In genomic region chrX:52369938-52370758, GRCm38 (mm10) we compare ENCODE assay signal across 8 mouse cellular contexts.
DNase-seq lines count a peak whose midpoint lies in the region; ATAC-seq and TF ChIP-seq lines count a peak whose summit lies in the region.

No protein-coding gene starts in this region.

- peak overlapping the region; percentile 36 for H3K4me2 ChIP-seq in forebrain, embryonic 16.5 days (ENCODE audit: low read length)
- no peak overlapping the region for H3K4me2 ChIP-seq in neural tube, embryonic 11.5 days (ENCODE audit: low read depth)

- TF ChIP-seq CTCF in left cerebral cortex, adult 2 months (IDR thresholded peaks at IDR 0.05): peak; percentile 64

- intact Hi-C loops in left cerebral cortex, adult 2 months (cut with DNase I): loop anchor here (1.0 to 10.0 kb wide), 8 partner anchors 208 to 973 kb away; no protein-coding TSS in a partner anchor

- peaks cover 5% of the 10 kb centered on the region; the same call in 1 of the 2 replicates for H3K4me1 ChIP-seq in forebrain, embryonic 16.5 days (replicated peaks; ENCODE audit: control insufficient read depth, insufficient read depth, low read length)
- no peaks in the 10 kb centered on the region for H3K4me1 ChIP-seq in neural tube, embryonic 11.5 days (ENCODE audit: control insufficient read depth, insufficient read depth, low read length)

- no peaks in the 10 kb centered on the region for H3K27me3 ChIP-seq in forebrain, embryonic 16.5 days (replicated peaks; ENCODE audit: control insufficient read depth, insufficient read depth, low read length)
- no peaks in the 10 kb centered on the region for H3K27me3 ChIP-seq in neural tube, embryonic 11.5 days (ENCODE audit: control insufficient read depth, insufficient read depth, low read length)

- H3K36me3 ChIP-seq in forebrain, embryonic 16.5 days (ENCODE audit: control insufficient read depth, insufficient read depth): no peaks in the 10 kb centered on the region
- no peaks in the 10 kb centered on the region for H3K36me3 ChIP-seq in neural tube, embryonic 11.5 days (ENCODE audit: control insufficient read depth, insufficient read depth, low read length)

- H3K9me3 ChIP-seq in forebrain, embryonic 16.5 days (ENCODE audit: control insufficient read depth, low read length): no peaks in the 10 kb centered on the region
- H3K9me3 ChIP-seq in neural tube, embryonic 11.5 days (ENCODE audit: control insufficient read depth, low read length): no peaks in the 10 kb centered on the region

- ATAC-seq in forebrain, embryonic 16.5 days: peak; percentile 75
- ATAC-seq in neural tube, embryonic 11.5 days (ENCODE audit: insufficient read depth, low FRiP score, low TSS enrichment): peak; percentile 64

- 13% methylated on average over 8 of the region's 8 CpGs for WGBS in forebrain, embryonic 16.5 days
- 30% methylated on average over 8 of the region's 8 CpGs for WGBS in neural tube, embryonic 11.5 days

- H3K4me3 ChIP-seq in left cerebral cortex, adult 2 months: peak overlapping the region; percentile 11; the same call in 1 of the 2 replicates
- peak overlapping the region; percentile 21 for H3K4me3 ChIP-seq in forebrain, embryonic 16.5 days (replicated peaks; ENCODE audit: low read length)
- no peak overlapping the region for H3K4me3 ChIP-seq in neural tube, embryonic 11.5 days (ENCODE audit: low read depth, low read length)

- no peak overlapping the region for H3K9ac ChIP-seq in forebrain, embryonic 16.5 days (replicated peaks; ENCODE audit: low read depth, low read length)
- H3K9ac ChIP-seq in neural tube, embryonic 11.5 days (ENCODE audit: low read length): no peak overlapping the region

- DNase-seq in left cerebral cortex, adult 2 months (ENCODE audit: extremely low spot score in 1 of 2, low spot score in 2 of 2): no peak
- DNase-seq in left cerebral cortex, adult 11 months (ENCODE audit: low spot score): no peak
- peak; percentile 49 for DNase-seq in adipocyte (ENCODE audit: low spot score)
- peak; percentile 47 for DNase-seq in neural tube, embryonic 11.5 days (ENCODE audit: low spot score)
- DNase-seq in gastrocnemius, postnatal 25 days: no peak
- no peak for DNase-seq in spleen, postnatal 36 days (ENCODE audit: low spot score in 2 of 2)
- no peak for DNase-seq in adrenal gland, adult 18-20 months (ENCODE audit: low spot score in 2 of 2)

- no peak overlapping the region for H3K27ac ChIP-seq in left cerebral cortex, adult 2 months
- peak overlapping the region; percentile 29; the same call in 1 of the 2 replicates for H3K27ac ChIP-seq in forebrain, embryonic 16.5 days (ENCODE audit: low read length)
- no peak overlapping the region for H3K27ac ChIP-seq in neural tube, embryonic 11.5 days (ENCODE audit: low read depth, low read length)

Comparison
In these comparisons a context has a peak if more than half of its experiments do, and no peak if none do; other contexts are left out.
1. DNase-seq: peak in adipocyte (single experiment) and neural tube, embryonic 11.5 days (single experiment); none in left cerebral cortex, adult 2 months (0 of 2), left cerebral cortex, adult 11 months (single experiment), gastrocnemius, postnatal 25 days (single experiment), spleen, postnatal 36 days (0 of 2) and adrenal gland, adult 18-20 months (0 of 2).